Mouse (Mus musculus) myocyte (in vitro differentiated cells): Measurements from ENCODE around the gene Lrrc8c.

ENCODE experiments used
- MAX ChIP-seq: IDR thresholded peaks from one replicate; pipeline ENCODE4 v1.6.1; 2011; ENCODE audit warnings: low read depth, mild to moderate bottlenecking, control low read depth
- MYOD1 ChIP-seq, 3 experiments: IDR thresholded peaks; one replicate each; pipeline ENCODE4 v1.6.1; 2011; ENCODE audit warnings: control low read depth in 2 of 3, low read depth in 2 of 3, mild to moderate bottlenecking in 2 of 3, moderate library complexity in 1 of 3; ENCODE audit not compliant: insufficient read length in 2 of 3, control insufficient read depth in 1 of 3
- POLR2A ChIP-seq: IDR thresholded peaks from one replicate; pipeline ENCODE4 v1.6.1; 2011; ENCODE audit warnings: low read depth, mild to moderate bottlenecking, control low read depth, moderate library complexity; ENCODE audit not compliant: insufficient read length
- POLR2AphosphoS2 ChIP-seq: IDR thresholded peaks from one replicate; pipeline ENCODE4 v1.6.1; 2011; ENCODE audit warnings: low read depth, control low read depth; ENCODE audit not compliant: insufficient read length

DNA sequence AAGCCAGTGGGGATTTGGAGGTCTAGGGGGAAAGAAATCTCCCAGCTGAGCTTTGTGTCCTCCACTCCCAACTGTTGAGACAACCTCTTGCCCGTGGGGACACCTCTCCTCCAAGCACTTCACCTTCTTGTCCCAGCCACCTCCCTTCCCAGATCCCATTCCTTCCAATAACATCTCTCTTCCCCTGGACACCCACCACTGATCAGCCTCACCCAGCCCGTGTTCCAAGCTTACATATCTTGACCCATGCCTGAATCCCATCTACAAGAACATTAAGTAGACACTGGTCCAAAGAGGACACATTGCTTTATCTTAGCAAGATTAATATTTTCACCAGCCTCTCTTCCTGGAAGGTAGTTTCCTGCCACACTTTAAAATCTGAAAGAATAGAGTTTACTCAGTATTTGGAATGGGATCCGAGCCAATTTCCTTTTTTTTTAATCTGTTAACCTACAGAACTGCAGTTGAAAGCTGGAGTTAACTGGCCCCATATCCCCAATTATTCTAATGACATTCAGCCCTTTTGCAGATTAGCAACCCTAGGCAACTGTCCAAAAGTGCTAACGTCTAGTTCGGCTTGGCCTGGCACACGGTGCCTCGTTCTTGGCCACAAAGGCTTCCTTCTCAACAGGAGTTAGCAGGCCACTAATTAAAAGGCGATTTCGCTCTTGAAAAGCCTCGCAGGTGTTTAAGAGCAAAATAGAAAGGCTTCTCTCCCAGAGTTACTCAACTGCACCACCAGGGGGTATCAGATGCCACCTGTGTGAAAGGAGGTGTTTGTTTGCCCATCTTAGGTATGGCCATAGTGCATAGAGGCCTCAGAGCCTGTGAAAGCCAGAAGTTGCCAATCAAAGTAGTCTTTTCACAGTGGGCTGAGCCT is 26.6 kb upstream of the Lrrc8c start:
- TF ChIP-seq POLR2AphosphoS2, result no peak
- TF ChIP-seq POLR2A, result no peak
- TF ChIP-seq MAX, result no peak
- TF ChIP-seq MYOD1 (IDR thresholded peaks at IDR 0.05; ENCODE audit: control insufficient read depth in 1 of 3, insufficient read length in 2 of 3, low read depth in 2 of 3), result no peak
